Mouse (Mus musculus): ENCODE measurements around the gene Neurod6.
"Not testable (repeated sequence)": the region's sequence is repeated elsewhere in the genome, so short reads cannot be mapped to it uniquely, and the experiment has no call there.

The Neurod6 gene

DNA sequence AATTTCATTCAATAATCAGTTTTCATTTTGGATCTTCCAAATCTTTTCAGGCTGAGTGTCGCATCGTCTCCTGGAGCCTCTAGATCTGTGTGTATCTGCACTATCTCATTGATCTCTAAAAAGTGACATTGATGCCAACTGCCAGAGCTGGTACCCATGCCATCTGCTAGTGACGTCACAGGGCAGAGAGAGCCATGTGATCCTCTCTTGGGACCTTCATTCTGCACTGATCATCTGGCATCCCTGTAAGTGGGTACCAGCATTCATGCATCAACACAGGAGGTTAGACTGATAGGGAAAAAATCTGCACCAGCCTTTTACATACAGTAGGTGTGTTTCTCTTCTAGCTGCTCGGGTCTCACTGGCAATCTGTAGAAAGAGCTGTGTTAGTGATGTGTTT is at the start of gene Neurod6:
Gene Neurod6, minus strand, starts transcription at position 290 of the 400 bp plus-strand sequence.
- no peak for DNase-seq (ENCODE audit: low read depth)

GRCm38 (mm10) chr6:55717209-55717608 is 36.1 kb upstream of the Neurod6 start:
- no peak for DNase-seq (ENCODE audit: low read depth)

- no peak for DNase-seq (ENCODE audit: low read depth)
These were observed 34.4 kb upstream of the Neurod6 start for GRCm38 (mm10) chr6:55715446-55715845.

GRCm38 (mm10) chr6:55710913-55711312 is 29.9 kb upstream of the Neurod6 start:
- DNase-seq (ENCODE audit: low read depth), result not testable (repeated sequence)

DNA sequence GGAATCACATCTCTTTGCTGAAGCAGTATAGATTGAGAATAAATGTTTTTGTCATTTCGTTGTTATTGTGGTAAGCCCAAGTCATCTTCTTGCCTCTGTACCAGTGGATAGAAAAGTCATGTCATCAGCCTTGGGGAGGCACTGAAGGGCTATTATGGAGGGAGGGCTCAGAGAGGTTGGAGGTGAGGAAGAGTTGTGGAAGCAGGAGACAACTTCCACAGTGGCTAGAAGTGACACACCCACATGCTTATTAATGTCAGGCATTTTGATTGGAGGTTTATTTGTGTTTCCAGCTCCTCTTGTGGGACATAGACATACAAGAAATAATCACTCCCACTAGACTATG is 23.7 kb upstream of the Neurod6 start:
- DNase-seq (ENCODE audit: low read depth), result no peak

- no peak for DNase-seq (ENCODE audit: low read depth)
These were observed 23.1 kb upstream of the Neurod6 start for GRCm38 (mm10) chr6:55704061-55704758.

- DNase-seq (ENCODE audit: low read depth), result no peak
These were observed 19.6 kb upstream of the Neurod6 start for GRCm38 (mm10) chr6:55700392-55701386.

- no peak for DNase-seq (ENCODE audit: low read depth)
These were observed 9.0 kb upstream of the Neurod6 start for GRCm38 (mm10) chr6:55690015-55690531.

DNA sequence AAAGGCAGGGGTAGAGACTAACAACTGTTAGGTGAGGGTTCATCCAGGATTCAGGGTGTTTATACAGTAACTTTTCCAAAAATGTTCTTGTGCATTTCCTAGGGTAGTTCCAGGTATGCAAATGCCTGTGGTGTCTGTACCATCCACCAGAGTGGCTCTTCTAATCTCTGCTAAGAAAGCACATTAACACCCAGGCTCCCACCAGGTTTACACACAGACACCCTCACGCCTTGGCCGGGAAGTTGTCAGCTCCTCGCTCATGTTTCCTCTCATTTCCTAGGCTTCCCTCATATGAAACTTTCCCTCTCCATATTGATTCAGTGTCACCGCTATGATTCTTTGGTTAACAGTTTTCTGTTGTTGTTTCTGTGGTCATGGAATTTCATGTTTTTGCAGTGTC is 2.4 kb upstream of the Neurod6 start:
- DNase-seq (ENCODE audit: low read depth), result no peak

- DNase-seq (ENCODE audit: low read depth), result no peak
These were observed 1.8 kb upstream of the Neurod6 start for GRCm38 (mm10) chr6:55682886-55683285.

DNA sequence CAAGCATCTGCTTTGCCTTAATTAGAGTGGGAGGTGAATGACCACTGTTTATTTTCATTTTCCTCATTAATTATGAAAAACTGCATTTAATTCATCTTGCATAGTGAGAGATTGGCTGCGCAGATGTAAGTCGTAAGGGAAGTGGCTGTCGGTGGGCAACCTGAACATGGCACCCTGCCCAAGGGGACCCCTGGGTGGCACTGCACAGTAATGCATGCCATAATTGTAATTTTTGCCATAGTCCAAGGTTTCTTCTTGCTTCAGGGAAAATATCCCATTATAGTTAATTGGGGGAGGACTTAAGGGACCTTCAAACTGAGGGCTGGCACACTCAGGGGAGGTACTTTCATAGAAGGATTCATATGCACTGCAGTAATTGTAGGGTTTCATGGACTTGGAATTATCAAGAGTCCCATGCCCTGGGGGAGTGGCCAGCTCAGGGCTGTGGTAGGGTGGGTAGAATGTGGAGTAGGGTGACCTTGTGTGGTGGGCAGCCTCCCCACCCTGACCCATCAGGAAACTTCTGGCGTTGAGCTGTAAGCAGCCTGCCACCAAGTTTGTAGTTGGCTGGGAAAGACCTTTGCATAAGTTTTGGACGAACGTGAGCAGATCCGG is 2.4 kb downstream of the Neurod6 start:
- no peak for DNase-seq (ENCODE audit: low read depth)

GRCm38 (mm10) chr6:55677326-55677725 is 3.7 kb downstream of the Neurod6 start:
- DNase-seq (ENCODE audit: low read depth), result no peak

DNA sequence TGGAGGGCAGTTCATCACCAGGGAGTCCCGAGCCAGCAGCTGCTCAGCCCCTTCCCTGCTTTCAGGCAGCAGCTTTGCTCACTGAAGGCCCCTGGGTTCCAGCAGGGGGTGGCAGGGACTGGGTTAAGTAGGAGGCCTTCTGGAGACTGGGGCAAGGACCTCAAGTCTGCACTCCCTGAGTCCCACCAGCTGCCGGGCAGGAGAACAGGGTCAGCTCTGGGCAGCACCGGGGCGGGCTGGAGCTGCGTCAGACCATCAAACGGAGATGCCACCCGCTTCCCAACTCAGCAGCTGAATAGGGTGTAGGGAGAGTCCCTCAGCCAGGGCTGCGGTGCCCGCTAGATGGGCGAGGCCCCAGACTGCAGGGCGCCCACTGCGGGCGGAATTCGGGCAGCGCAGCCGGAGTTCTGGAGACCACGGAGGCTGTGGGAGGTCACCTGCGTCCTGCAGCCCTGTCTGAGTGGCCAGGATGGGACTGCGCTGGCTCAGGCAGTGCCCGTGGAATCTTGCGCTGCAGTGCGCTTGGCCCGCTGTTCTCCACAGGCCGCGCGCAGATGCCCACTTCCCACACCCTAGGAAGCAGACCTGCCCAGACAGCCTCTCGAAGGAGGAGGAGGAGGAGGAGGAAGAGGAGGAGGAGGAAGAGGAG is 4.3 kb downstream of the Neurod6 start:
- no peak for DNase-seq (ENCODE audit: low read depth)

GRCm38 (mm10) chr6:55676141-55676662 is 4.9 kb downstream of the Neurod6 start:
- no peak for DNase-seq (ENCODE audit: low read depth)

- no peak for DNase-seq (ENCODE audit: low read depth)
These were observed 13.3 kb downstream of the Neurod6 start for GRCm38 (mm10) chr6:55667801-55668200.

DNA sequence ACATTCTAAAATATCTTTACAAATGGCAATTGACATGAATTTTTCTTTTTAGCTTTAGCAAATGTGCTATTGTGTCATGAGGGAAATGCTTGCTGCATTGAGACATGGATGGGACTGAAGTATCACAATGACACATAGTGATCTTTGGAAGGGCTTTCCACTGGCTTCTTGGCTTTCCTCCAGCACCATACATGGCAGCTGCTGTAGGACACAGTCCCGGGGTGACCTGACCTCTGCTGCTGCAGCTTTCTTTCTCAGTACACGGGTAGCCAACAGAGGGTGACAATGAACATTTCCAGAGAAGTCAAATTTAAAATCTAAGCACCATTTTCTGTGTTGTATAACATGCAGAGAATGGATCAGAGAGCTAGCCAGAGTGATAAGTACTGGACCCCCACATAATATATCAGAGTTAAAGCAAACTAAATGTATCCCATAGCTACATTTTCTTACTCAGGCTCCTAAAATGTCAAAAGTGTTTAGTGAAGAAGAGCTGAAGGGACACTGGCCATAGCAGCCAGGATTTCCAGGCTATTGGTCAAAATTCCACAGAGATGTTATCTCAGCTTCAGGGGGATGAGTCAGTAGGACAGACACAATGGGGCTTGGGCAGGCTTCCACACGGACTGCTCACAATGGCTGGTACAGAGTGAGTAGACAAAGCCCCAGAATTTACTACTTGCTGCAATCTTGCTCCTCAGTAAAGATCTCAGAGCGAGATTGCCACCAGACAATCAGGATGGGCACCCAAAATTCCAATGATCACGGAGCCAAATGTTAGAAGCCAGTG is 19.7 kb downstream of the Neurod6 start:
- DNase-seq (ENCODE audit: low read depth), result no peak

DNA sequence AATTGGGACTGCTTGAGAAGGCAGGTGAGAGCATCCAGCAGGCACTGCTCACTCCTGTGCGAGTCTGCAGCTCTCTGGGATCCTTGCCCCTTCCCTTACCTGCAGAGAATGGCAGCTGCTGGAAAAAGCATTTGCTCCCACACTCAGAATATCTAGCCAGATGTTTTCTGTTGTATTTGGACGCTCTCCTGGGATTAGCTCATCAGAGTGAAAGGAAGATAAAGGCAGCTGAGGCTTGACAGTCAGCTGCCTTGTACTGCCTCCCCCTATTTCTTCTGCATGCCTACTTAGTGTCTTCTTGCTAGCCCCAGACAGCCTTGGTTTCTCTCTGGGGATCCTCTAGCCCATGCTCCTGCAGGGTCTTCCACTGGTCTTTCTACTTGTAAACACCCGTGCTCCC is 31.1 kb downstream of the Neurod6 start:
- no peak for DNase-seq (ENCODE audit: low read depth)

GRCm38 (mm10) chr6:55649581-55649980 is 31.5 kb downstream of the Neurod6 start:
- DNase-seq (ENCODE audit: low read depth), result no peak

GRCm38 (mm10) chr6:55648886-55649285 is 32.2 kb downstream of the Neurod6 start:
- DNase-seq (ENCODE audit: low read depth), result no peak

GRCm38 (mm10) chr6:55647771-55648280 is 33.2 kb downstream of the Neurod6 start:
- no peak for DNase-seq (ENCODE audit: low read depth)

Measured in fibroblast of lung, adult 2 months (primary cell).